Mouse (Mus musculus) MEL-GATA-1-ER (cell line): ENCODE results near the gene Pycard.

Source experiments
- DNase-seq: peaks from one replicate; pipeline ENCODE4 v3.0.0-alpha.2; 2012; ENCODE audit warnings: low read depth; ENCODE audit errors: extremely low read depth

Pycard gene

DNA sequence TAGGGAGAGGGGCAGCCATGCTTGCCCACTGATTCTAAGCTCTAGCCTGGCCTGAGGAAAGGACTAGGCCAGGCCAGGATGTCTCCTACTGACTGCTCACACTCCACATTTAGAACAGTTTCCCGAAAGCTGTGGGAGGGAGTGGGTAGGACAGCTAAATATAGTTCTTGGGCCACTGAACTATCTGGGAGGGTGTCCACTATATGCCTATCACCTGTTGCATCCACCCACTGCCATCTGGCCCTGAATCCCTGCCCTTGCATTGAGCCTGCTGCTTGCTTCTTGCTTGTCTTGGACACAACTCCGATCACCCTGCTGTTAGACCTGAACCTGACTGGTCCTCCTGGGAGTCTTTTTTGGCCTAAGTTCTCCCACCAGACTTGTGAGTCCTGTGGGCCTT, 10.0 kb upstream of the Pycard start, which contains the start of gene Trim72:
Trim72 (plus strand) TSS at position 262 of the 400 bp plus-strand sequence.
- DNase-seq, result no peak

DNA sequence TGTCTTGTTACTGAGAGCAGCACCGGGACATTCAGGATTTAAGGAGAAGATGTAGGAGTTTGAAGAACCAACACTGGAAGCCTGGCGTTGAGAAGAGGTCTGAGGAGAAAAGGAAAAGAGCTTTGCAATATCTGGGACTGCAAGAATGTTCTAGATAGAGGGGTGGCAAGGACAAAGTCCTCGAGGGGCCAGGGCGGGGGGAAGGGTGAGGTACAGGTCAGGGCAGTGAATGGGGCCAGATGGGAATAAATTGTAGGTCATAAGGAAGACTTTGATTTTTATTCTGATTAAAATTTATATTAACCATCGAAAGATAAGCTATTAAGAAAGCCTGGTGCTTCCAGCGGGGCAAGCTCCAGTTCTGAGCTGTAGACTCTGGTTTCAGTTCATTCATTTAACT, 9.4 kb upstream of the Pycard start:
- DNase-seq, result no peak

DNA sequence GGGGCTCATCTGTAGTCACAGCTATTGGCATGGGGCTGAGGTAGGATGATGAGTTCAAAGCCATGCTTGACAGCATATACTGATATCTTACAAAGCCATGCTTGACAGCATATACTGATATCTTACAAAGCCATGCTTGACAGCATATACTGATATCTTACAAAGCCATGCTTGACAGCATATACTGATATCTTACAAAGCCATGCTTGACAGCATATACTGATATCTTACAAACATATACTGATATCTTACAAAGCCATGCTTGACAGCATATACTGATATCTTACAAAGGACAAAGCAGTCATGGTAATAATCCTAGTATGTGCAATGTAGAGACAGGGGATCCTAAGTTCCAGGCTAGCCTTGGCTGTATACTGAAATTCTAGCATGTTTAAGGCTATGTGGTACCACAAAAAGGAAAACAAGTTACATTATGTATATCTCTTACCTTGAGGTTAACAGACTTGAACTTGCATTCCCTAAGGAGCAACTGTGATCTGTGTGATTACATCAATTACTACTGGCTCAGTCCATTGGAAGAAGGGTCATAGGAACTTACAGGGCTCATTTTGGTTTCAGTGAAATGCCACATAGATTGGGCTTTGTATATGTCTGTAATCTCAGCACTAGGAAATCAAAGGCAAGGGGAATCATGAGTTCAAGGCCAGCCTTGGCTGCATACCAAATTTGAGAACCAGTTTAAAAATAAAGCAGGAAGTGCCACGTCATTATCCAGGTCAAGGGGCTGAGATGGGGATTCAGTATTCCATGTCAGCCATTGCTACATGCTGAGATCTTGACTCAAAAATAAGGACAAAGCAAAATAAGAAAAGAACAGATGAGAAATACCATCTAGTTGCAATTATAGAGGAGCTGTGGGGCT, 6.6 kb upstream of the Pycard start:
- DNase-seq, result no peak

- no peak for DNase-seq
Observed at GRCm38 (mm10) chr7:127999436-127999835, 5.8 kb upstream of the Pycard start.

- no peak for DNase-seq
Observed at GRCm38 (mm10) chr7:127992488-127993340, 953 bp downstream of the Pycard start.

GRCm38 (mm10) chr7:127991643-127992487, 1.8 kb downstream of the Pycard start:
- peak; percentile 26 for DNase-seq

DNA sequence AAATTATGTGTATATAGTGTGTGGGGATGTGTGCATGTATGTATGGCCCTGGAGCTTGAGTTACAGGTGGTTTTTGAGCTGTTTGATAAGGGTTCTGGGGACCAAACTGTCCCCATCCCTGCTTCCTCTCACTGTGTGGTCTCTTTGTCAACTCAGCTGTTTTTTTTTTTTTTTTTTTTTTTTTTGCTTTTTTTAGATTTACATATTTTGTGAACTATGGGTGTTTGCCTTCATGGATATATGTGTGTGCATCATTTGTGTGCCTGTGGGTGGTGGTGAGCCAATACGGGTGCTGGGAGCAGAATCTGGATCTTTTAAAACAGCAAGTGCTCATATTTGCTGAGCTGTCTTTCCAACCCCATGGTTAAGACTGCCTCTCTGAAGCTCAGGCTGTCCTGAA, 4.8 kb downstream of the Pycard start:
- DNase-seq, result no peak

- DNase-seq, result no peak
Observed at GRCm38 (mm10) chr7:127980606-127981005, 13.1 kb downstream of the Pycard start.

DNA sequence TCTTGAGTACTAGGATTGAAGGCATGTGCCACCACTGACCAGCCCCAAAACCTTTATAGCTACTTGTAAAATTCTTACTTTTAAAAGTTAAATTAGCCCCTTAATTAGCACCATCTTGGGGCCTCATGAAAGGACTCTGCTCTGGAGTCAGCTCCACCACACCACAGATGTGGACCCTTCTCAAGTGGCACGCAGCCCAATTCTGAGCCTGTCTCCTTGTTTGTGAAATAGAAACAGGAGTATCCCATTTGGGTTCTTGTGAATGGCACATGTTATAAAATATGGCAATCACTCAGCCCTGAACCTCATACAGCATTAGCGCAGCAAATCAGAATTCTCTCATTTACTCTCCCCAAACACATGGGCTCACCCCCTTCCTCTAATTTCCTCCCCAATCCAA, 14.8 kb downstream of the Pycard start:
- DNase-seq, result no peak

DNA sequence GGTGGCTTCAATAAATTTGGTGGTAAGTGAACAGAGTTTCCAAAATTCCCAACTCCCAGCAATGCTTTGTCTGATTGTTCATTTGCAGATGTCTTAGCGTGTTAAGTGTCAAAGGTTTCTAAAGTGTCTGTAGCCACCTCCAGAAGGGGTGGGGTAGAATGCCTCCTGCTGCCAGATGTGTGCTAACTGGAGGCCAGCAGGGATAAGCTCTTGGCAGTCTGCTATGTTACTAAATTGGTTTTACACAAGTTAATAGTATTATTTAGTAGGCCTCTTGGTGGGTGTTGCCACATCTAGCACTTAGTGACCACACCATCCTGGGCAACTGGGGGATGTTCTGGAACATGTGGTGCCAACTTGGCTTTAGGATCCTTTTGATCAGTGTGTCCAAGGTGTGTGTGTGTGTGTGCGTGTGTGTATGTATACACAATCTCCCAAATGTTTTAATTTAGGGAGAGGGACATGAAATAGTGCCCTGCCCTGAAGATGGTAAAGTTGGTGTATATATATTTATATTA, 19.2 kb downstream of the Pycard start:
- no peak for DNase-seq

DNA sequence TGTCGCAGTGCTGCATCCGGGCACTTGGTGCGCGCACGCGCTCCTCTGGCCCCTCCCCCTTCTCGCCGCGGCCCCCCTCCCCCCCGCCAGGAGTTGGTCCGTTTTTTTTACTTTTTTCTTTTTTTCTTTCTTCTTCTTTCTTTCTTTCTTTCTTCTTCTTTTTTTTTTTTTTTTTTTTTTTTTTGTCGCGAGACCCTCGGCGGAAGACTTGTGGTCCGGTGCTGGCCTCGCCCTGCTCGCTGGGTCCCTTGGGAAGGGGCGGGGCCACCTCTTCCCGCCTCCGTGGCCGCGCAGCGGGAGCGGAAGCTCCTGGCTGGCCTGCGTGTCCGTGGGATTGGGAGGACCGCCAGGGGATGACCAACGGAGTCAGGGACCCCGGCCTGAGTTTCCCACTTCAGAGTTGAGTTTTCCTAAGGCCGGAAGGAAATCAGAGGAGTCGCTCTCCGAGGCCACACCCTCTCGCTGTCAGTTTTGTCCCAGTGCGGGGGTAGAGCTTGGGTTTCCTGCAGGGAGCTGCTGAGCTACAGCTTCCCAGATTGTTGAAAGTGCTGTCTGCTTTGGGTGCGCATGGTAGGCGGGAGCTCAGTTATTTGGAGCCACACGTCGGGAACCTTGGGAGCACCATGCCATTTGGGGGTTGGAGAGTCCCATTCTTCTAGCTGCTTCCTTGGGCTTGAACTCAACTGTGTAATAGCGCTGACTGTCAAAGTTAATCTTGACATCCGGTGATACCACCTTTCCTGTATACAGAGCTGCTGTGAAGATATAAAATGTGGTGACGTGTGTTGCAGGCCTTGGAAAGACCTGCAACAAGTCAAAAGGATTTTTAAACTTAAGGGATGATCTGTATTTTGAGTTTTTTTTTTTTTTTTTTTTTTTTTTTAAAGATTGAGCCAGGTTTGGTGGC, 25.5 kb downstream of the Pycard start:
- peak; percentile 51 for DNase-seq

DNA sequence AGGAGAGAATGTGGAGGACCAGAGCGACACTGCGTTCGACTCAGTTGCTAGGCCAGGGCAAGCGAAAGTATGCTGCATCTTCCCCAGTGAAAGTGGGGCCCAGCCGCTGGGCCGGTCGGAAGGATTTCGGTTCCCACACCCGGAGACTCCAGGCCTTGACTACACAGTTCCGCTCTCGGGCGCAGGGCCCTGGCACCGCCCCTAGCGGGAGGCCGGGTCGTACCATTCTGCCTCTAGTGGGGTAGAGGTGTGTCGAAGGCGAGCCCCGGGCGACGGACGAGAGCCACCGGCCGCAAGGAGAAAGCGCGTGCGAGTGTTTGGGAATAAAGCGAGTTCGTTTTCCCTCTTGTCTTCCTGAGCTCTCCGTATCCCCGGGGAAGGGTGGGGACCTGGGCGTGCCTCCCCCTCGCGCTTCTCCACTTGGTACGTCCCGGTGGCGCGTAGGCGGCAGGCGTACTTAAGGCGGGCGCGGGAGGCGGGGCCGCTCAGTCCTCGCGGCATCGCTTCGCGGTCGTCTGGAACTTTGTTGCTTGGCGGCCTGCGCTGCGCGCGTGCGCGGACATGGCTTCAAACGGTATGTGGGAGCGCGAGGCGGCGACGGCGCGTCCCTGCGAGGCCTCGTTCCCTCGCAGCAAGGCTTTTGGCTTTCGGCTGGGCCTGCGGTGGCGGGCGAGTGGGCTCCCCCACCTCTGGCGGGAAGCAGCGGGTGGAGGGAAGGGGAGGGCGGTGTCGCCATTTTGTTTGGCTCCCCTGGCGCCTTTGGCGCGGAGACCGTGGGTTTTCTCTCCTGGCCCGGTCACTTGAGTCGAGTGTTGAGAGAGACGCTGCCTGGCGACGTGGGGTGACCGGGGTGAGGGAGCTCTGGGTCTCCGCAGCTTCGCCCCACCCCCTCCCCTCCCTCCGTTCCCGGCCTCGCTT, 26.4 kb downstream of the Pycard start, which contains the start of gene Fus:
Fus (plus strand) TSS at position 454 of the 918 bp plus-strand sequence.
- peak; percentile 78 for DNase-seq

- DNase-seq, result peak; percentile 26
Observed at GRCm38 (mm10) chr7:127966371-127966918, 27.2 kb downstream of the Pycard start.

- no peak for DNase-seq
Observed at GRCm38 (mm10) chr7:127959364-127959763, 34.3 kb downstream of the Pycard start.

DNA sequence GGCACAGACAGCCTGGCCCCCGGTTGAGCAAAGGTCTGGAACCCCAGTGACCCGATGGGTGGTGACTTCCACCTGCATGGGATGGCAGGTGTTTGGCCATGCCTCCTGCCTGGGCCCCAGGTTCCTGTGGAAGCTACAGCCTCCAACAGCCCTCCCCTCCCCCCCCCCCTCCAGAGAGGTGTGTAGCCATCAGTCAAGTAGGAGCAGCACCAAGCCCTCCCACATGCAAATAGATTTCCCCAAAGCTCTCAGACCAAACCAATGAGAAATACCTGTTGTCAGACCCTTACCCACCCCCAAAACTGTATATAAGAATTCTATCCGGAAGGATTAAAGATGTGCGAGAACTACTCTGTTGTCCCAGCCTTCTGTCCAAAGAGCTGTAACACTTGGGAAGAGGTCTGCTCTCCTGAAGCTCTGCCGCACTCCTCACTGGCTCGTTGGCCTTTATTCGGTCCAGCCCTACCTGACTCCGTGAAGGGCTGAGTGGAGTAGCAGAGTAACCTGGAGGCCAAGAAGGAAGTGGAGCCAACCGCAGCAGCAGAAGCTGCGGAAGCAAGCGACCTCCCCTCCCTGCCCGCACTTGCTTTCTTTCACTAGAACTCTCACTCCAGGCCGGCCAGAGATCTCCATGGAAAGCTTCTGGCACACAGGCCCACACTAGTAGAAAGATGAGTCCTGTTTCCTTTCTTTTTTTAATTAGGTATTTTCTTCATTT, 40.6 kb downstream of the Pycard start:
- no peak for DNase-seq

DNA sequence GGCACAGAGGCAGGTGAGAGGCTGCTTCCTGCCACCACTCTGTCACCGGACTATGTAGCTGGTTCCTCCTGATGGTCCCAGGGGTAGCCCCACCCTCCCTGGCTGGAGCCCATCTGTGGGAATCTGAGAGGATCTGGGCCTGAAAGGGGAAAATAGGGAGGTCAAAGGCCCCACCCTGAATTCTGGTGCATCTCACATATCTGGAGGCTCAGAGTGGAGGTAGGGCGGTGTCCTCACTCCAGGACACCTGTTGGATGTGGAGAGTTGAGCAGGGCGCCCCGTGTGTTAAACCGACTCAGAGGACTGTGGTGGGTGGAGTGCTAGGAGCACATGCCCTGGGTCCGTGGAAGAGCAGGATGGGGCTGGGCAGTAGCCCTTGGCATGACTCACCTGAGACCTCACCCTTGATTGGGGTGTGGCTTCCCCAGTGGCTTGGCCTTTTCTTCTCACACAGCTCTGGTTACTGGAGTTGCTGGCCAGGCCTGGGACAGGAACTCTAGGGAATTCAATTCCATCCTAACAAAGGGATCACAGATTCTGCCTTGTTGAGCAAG, 47.1 kb downstream of the Pycard start, which contains the start of gene Prss36:
Prss36 (minus strand) TSS at position 256 of the 554 bp plus-strand sequence.
- DNase-seq, result no peak

GRCm38 (mm10) chr7:127944614-127945013, 49.1 kb downstream of the Pycard start:
- no peak for DNase-seq
